Mouse (Mus musculus): ENCODE results near the gene Grik4.
A peak's percentile ranks its signal among the peaks of the same experiment; 100 is the strongest.

Grik4 gene

DNA sequence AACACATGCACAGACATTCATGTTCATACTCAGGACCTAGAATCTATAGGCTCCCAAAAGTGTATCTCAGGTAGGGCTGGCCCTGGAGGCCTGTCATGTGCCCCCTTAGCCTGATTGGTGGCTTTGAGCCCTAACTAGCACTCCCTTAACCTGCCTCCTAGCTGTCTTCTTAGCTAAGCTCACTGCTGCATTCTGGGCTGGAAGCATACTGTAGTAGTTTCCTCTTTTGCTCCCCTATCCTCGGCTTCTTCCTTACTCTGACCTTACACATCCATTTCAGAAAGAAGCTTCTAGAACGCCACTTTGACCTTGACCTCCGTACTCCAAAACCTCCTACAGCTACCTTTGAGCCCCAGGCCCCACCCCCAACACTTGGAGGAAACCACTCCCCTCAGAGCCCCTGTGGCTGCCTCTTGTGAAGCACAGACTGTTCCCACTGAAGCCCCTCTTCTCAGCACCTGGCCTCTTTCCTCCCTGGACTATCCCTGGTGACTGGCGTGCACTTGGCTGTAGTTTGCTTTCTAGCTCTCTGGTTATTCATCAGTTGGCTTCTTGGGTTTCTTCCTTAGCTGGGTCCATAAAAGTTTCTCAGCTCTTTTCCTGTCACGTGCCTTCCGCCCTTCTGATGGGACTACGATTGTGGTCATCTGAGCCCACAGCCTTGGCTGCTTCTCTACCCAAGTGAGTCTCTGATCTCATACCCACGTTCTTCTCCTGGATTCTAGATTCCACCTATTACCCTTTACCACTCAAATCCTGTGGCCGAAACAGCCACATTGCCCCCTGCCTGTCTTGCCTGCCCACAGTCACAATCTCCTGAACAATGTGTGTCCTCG, 84.1 kb downstream of the Grik4 start:
- no peak for DNase-seq

DNA sequence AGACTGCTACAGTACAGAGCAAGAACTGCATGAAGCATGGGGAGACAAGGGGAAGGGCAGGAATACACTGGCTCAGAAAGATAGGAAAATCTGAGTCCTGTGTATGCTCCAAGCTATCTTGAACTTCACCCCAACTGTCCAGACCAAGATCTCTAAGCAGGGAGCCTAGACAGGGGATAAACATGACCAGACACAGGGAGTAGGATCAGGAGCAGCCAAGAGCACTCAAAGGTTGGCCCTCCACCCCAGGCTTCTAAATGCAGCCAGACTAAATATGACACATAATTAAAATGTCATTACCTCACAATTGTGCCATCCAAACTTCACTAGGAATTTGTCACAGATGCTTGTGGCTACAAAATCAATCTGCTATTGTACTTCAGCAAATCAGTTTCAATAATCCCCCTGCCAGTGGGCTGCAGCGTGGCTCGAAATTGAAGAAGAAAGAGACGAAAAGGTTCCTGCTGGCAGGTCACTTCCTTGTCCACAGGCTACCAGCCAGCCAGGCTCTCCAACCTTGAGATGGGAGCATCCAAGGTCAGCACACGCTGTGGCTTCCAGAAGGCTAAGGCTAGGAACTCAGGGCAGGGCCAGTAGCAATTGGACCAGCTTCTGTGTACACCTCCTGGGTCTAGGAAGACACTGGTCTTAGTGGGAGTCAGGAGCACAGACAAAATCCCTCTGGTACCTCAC, 85.1 kb downstream of the Grik4 start:
- DNase-seq = no peak

DNA sequence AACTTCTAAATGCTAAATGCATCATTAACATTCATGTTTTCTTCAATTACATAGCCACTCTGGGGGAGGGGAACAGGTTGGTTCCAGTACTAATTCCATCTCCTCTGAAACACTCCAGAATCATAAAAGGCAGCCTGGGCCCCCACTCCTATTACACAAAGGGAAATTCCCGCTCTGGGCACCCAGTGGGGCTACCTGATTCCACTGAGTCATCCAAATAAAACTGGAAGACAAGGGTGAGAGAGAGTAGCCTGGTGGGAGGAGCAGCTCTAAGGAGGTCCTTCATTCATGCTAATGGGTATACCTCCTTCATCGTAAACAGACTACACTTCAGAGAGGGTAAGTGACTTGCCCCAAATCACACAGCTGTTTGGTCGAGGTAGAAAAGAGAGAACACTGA, 85.7 kb downstream of the Grik4 start:
- no peak for DNase-seq

DNA sequence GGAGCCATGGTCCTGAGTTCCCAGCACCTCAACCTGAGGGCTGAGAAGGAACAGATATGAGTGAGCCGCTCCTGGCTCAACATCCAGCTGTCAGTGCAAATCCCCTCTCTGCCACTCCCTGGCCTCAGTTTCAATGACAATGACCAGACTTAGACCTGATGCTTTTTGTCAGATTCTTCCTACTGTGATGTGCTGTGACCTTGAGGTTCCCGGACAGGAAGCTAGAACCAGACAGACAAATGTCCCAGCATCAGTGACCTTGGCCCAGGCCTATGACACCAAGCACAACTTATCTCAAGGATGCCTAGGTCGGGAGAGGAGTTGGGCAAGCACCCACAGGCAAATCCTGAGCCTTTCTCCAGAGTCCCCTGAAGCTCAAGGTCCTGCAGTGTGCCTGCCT, 86.5 kb downstream of the Grik4 start:
- no peak for DNase-seq

DNA sequence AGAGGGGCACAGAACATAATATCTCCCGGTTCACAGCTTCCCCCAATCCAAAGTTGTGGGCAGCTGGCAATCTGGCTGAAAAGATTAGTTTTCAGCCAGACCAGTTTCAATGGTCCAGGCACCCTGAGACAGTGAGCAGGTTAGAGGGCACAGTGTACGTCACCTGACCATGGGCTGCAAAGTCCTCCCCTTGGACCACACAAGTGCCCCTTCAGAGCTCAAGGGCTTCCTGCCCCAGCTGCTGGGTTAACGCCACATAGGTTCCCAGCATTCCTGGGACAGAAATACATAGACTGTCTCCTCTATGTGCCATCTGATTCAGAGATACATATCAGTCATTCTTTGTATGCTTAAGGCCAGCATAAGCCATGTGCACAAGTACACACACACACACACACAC, 91.2 kb downstream of the Grik4 start:
- no peak for DNase-seq

DNA sequence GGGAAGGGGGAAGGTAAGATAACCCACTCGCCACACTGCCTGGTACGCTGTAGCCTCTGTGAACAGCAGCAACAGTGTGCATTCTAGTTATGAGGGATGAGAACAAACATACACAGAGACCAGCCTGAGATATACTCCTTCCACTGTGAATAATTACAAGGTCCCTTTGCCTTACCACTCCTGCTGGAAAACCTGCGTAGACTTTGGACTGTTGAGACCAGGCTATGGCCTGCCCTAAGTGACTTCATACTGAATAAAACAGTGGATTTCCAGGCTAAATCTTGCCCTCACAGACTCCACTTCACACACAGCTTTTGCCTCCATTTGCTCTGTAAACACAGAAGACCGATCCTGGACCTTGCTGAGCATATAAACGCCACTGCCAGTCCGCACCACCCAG, 94.2 kb downstream of the Grik4 start:
- no peak for DNase-seq

DNA sequence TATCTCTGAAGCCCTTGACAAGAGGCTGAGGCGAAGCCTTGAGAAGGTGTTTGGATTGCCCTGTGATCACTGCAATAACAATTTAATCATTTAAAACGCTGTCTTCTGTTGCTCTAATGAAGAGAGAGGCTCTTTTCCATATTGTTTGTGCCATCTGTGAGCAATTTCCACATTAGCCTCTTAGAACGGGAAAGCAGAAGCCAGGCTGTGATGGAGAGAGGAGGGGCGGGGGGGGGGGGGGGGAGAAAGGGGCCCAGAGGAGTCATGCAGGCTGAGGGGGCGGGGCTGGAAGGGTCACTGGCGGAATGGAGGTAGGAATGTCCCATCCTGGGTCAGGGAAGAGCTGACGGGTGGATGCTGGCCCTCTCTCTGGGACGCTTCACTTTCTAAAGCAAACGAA, 96.2 kb downstream of the Grik4 start:
- DNase-seq = no peak

DNA sequence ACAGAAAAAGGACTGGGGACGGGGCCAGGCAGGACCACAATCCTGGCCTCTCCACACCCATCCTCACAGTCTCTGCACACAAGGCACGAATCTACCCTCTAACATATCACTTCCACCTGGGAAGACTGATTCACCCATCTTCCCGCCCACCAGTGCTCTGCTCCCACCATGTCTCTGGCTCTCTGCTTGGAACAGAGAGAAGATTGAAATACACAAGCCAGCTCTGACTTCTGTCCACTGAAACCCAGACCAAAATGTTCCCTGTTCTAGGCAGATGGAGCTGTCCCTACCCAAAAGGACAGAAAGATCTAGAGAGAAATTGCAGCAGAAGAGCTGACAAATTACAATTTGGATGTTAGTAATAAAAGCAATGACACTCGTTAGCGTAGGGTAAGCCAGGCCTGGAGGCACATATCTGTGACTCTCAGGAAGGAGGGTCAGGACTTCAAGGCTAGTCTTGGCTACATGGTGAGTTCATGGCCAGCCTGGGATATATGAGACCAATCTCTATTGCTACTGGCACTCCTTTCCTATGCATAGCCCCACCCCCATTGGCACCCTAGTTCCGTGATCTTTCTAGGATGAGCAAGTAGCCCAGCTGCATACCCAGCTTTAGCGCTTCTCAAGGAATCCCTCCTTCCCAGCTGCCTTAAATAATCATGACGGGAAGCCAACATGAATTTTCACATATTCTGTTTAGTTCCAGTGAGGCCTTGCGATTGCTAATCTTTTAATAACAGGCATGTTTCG, 97.4 kb downstream of the Grik4 start:
- DNase-seq = no peak

DNA sequence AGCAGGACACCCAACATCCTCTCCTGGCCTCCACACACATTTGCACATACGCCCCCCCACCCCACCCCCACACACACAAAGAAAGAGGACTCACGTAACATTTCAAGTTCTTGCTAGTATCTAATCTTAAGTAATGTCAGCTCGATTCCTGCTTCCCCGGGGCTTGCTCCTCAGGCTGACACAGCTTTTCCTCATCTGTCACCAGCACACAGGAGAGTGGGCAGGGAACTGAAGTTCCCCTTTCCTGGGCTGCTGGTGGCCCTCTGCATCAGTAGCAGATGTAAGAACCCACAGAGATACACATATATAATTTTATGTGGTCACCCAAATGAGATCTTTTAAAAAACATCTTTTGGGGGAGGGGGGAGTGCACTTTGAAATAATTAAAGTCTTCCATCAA, 98.2 kb downstream of the Grik4 start:
- no peak for DNase-seq

DNA sequence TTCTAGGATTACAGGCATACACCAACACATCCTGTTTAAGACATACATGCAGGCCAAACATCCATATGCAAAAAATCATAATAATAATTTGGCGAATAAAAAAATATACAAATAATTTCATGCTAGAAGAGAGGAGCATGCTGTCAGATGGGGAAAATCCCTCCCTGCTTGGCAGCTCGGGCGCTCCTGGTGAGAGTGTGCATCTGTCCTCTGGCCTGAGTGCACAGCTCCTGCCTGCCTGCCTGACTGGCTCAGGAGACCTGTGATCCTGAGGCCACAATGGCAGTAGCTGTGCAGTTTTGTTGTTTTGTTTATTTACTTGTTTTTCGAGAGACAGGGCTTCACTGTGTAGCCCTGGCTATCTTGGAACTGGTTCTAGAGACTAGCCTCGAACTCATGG, 100.0 kb downstream of the Grik4 start:
- DNase-seq = no peak

DNA sequence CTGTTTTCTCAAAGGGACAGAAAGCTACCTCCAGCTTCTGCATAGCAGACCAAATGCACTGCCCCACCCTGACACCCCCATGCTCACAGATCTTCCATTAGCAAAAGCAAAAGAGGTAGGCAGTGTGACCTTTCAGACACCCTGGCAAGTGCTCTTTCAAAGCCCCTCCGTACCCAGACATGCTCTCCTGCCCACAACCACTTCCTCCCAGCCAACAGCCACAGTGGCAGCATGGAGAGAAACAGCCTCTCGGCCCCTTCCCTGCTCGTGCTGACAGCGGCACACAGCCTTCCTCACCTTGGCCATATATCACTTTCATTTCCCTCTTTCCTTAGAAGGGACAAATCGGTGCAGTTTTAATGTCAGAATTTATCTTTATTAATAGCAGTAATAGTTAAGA, 106.0 kb downstream of the Grik4 start:
- DNase-seq = peak; percentile 39 to 53

DNA sequence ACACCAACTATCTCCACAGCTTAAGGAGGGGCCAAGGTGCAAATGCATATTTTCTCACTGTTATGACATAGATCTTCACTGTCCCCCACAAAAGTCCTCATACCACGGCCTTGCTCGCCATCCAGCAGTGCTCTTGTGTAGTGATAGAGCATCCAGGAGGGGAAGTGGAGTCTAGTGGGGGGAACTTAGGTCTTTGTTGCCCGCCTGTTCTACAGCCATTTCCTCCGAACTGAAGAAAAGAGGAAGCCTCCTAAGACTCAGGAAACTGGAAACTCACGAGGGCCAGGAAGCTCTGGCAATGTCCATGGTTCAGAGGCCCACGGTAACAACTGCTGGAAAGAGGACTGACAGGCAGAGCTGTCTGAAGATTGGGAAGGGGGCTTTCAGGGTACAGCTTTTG, 106.8 kb downstream of the Grik4 start:
- DNase-seq = no peak

DNA sequence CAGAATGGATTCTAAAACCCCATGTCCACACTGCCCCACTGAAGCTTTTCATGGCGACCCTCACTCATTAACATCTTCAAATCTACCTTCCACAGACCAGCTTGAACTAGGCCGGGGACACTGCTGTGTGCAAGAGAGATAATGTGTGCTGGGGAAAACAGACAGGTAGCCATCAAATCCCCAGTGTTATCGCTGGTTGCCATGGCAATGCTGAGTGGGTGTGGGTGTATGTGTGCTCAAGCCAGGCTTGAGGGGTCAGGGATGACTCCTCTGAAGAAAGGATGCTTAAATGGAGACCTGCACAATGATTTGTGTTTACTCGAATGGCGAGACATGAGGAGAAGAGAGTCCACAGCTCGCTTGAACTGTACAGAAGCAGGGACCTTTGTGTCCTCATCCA, 112.7 kb downstream of the Grik4 start:
- no peak for DNase-seq

DNA sequence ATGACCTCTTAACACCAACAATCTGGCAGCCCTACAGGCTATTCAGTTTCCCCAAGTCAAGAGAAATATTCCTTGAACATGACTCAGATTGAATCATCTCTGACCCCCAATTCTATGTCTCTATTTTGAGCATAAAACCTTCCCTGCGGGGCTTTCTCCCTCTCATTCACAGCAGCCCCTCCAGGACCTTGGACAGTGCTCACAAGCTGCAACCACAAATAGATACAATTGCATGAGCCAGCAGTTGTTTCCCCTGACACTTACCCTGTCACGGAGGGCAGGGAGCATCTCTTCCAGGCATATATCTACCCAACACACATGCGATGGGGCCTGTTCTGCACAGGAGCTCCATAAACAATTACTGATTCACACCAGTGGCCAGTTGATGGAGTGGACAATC, 125.0 kb downstream of the Grik4 start:
- no peak for DNase-seq

DNA sequence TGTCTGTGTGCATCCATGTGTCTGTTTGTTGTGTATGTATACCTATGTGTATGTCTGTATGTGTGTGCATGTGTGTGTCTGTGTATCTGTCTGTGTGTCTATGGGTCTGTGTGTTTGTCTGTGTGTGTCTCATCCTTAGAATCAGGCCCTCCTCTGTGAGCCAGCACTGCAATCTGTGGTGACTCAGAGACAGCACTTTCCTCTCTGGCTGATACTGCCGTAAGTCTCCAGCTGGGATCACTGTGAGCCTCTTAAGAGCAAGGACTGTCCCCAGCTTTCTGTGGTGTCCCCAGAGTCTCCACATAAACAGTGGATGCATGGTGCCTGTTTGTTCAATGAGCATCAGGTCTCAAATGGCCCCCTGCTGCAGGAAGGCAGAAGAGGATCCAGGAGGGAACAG, 127.5 kb downstream of the Grik4 start:
- DNase-seq = no peak

DNA sequence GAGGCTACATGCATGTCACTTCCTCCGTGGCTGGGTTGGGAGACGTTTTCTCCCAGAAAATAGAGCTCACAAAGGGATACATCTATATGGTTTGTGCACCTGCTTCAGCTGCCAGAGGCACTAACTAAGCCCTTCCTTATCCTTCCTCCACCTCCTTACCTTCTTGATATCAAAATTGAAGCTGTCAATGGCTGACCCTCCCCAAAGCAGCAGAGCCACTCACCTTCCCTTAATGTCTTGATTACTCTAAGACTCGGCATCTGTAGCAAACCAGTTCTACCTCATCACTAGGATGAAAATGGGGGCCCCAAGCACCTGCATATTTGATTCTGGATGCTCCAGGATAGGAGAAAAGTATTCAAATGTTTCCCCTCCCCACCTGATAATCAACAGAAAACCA, 135.1 kb downstream of the Grik4 start:
- no peak for DNase-seq

DNA sequence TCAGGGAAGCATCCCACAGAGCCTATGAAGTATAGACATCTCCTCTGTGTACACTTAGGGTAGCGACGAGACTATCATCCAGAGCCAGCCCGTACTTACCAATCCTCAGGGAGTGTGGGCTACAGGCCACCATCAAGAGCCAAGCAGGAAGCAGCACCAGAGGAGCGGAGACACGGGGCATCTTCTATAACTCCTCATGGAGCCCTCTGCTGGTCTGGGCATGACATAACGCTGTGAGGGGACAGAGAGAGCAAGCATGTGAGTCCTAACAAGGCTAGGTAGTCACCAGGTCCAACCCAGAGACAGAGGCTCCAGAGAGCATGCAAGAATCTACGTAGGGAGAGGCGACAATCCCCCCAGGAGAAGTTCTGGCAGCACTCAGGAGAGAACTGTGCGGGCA, 135.9 kb downstream of the Grik4 start:
- DNase-seq = no peak

DNA sequence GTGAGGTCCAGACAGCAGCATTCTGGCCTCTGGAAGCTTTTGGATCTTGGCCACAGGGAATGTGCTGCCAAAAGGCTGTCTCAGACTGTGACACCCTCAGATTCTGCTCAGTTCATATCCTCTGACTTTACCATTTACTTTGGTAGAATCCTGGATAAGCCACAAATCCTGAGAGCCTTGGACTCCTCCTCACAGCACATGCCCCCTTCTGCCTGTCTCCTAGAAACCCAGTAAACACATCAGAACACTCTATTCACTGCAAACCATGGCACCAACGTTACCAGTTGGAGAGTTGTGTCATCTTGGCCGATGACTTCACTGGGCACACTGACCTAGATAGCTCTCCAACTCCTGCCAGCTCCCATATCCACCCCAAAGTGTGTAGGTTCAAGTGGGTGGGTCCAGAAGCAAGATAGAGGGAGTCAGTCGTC, 141.2 kb downstream of the Grik4 start:
- DNase-seq = no peak

DNA sequence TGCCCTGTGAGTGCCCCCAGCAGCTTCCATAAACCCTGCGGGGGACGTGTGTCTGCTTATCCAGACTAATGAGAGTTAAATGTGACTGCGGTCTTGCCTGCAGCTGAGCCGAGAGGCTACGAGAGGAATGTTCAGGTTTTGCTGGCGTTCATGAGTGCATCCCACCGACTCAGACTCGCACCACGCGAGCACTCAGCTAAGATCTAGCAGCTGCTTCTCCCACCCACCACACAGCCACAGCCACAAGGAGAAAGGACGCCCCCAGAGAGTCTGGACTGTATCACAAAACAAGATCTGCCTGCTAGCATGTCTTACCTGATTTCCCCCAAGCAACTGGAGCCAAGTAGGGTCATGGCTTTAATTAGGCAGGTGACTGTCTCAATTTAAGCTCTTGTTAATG, 142.4 kb downstream of the Grik4 start:
- DNase-seq = no peak

DNA sequence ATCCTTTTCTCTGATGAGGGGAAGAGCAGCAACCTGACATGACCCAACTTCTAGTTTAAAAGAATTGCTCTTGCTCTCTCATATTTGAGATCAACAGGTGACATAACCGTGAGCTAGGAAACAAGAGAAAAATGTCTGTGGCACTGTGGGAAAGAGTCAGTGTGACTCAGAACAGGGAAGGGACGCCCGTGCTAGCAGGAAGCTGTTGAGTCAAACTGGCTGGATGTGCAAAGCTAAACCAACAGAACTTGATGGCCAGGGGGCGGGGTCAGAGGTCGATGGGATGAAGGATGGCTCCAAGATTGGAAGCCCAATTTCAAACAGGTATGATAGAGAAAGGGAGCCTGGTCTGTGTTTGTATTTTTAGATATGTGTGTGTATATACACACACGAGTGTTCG, 144.2 kb downstream of the Grik4 start:
- DNase-seq = no peak

DNA sequence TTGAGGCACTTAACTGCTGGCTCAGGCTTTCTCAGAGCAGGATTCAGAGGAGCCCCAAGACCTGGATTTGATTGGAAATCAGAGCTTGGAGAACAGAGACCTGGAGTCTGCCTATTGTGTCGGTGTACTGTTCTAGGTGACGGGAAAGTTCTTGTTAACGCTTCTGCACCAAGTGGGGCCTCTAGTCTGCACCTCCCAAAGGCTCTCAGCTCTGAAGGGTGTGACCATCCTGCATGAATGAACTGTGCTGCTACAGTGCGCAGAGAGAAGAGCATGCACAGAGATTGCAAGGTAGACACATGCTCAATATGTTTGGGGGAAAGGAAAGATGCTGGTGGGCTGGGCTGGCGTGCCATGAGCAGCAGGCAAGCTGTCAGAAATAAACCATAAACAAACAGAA, 144.6 kb downstream of the Grik4 start:
- no peak for DNase-seq

DNA sequence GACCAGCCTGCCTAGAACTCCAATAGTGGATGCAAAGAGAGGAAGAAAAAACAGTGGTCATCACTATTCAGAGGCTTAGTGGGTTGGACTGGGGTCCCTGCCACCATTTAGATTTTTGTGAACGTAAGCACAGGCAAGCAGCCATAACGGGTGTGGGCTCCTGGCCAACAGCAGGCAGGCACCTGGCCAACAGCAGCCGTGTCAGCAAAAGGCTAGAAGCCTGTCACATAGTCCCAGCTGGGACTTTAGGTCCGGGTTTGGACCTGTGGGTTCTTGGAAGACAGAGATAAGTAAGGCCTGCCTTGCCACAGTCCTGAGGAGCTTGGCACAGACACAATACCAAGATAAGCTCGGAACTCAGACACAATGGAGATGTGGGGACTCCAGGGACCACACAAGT, 145.1 kb downstream of the Grik4 start:
- no peak for DNase-seq

DNA sequence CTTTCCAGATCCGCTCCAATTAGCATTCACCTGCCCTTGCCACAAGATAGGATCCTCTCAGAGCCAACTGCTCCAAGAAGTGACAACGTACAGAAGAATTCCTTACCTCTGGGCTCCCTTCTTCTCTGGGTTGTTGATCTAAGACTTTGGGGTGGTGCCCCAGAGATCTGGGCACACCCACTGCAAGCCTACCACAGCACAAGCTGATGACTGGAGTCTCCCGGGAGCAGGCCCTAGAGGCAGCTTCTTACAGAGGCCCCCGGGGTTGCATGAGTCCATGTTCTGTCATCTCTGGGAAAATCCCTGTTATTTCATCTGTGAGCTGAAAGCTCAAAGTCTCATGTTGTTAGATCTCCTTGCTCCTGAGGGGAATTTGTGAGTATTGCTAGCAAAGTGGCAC, 146.0 kb downstream of the Grik4 start:
- DNase-seq = no peak

DNA sequence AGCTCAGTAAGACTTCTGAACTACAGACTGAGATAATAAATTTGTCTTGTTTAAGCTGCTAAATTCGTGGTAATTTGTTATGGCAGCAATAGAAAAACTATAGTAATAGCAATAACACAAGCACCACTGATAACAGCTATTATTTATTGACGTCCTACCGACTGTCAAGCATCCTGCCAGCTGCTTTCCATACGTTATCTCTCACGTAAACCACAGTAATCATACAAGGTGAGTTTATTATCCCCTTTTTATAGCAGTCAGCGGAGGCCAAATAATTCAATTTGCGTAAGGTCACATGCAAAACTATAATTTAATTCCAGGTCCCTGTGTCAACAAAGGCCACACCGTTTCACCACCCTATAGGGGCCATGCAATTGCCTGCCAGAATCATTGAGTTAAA, 147.0 kb downstream of the Grik4 start:
- no peak for DNase-seq

Data from thymus, adult 18-20 months (tissue).